Mouse (Mus musculus): ENCODE results near the gene March5. TPM values are rescaled to one million over a fixed set of nuclear protein-coding genes. Genes with fewer than 3 reads are reported as not detected.

March5 gene
- polyA plus RNA-seq, 1 experiment from 2014 or later: 74.9 TPM

Other genes starting within 250 kb of the March5 start
- 0.64 and 0.98 TPM in 2 replicates for gene Cpeb3, start 1.1 kb downstream of the March5 start, polyA plus RNA-seq (2015; fragmentation: Nextera tagmentation; extraction: Ambion mirVana)
- gene Ide, start 130.3 kb downstream of the March5 start, polyA plus RNA-seq (2015; fragmentation: Nextera tagmentation; extraction: Ambion mirVana): 39.2 and 42.0 TPM in 2 replicates
- gene Kif11, start 168.9 kb downstream of the March5 start, polyA plus RNA-seq (2015; fragmentation: Nextera tagmentation; extraction: Ambion mirVana): 64.5 and 73.1 TPM in 2 replicates
- gene Hhex, start 227.3 kb downstream of the March5 start, polyA plus RNA-seq (2015; fragmentation: Nextera tagmentation; extraction: Ambion mirVana): 38.3 and 40.2 TPM in 2 replicates